Mouse (Mus musculus) spleen, adult 2 months (tissue): ENCODE results near the gene Zfp691. TPM values are rescaled to one million over a fixed set of nuclear protein-coding genes. Genes with fewer than 3 reads are reported as not detected.

Experiments used
- DNase-seq, 2 experiments: peaks; one replicate each; pipeline versions ENCODE4 v3.0.0 to v3.0.0-alpha.2; 2012 to 2021; ENCODE audit warnings: low spot score in 2 of 2, low read depth in 1 of 2
- H3K27ac ChIP-seq: fragments of 200-500 bp; 2 replicates; pipeline ENCODE4 v1.5.1; 2012; ENCODE audit warnings: low read length, inconsistent platforms; ENCODE audit not compliant: insufficient read depth
- H3K27me3 ChIP-seq: fragments of 200-500 bp; 2 replicates; pipeline ENCODE4 v1.6.1; 2012; ENCODE audit warnings: mild to moderate bottlenecking, moderate library complexity, low read length, inconsistent platforms; ENCODE audit not compliant: control insufficient read depth, insufficient read depth
- H3K36me3 ChIP-seq: fragments of 200-500 bp; 2 replicates; pipeline ENCODE4 v1.6.1; 2012; ENCODE audit warnings: mild to moderate bottlenecking, low read length, inconsistent platforms; ENCODE audit not compliant: control insufficient read depth, insufficient read depth
- H3K4me1 ChIP-seq: fragments of 200-500 bp; 2 replicates; pipeline ENCODE4 v1.6.1; 2011; ENCODE audit warnings: inconsistent platforms; ENCODE audit not compliant: control insufficient read depth, insufficient read depth, insufficient read length
- H3K4me3 ChIP-seq: fragments of 200-500 bp; 2 replicates; pipeline ENCODE4 v1.5.1; 2011; ENCODE audit warnings: mild to moderate bottlenecking, inconsistent platforms; ENCODE audit not compliant: insufficient read depth, insufficient read length; ENCODE audit errors: extremely low read depth
- CTCF ChIP-seq: fragments of 200-500 bp; IDR thresholded peaks from 2 replicates; pipeline ENCODE4 v1.5.1; 2011; ENCODE audit warnings: mild to moderate bottlenecking, inconsistent platforms; ENCODE audit not compliant: insufficient read depth, insufficient read length, insufficient replicate concordance; ENCODE audit errors: extremely low read depth
- POLR2A ChIP-seq: fragments of 200-500 bp; IDR thresholded peaks from 2 replicates; pipeline ENCODE4 v1.6.1; 2011; ENCODE audit warnings: low read depth, low read length, inconsistent platforms
- whole genome bisulfite sequencing: fragments of 180-500 bp; shearing (Covaris S2); methylation state at CpG from one replicate; pipeline ENCODE4 v1.1.7; 2018; 5-methylcytosine and 5-hydroxymethylcytosine counted together
- polyA plus RNA-seq: library from polyadenylated mRNA; depleted of rRNA; stranded (reverse); fragments of >200 nt; gene quantifications from 2 replicates; pipeline ENCODE4 v1.2.3, GENCODE M21; 2012; rRNA removed

The Zfp691 gene
- polyA plus RNA-seq, 1 experiment, result 10.2 TPM

DNA sequence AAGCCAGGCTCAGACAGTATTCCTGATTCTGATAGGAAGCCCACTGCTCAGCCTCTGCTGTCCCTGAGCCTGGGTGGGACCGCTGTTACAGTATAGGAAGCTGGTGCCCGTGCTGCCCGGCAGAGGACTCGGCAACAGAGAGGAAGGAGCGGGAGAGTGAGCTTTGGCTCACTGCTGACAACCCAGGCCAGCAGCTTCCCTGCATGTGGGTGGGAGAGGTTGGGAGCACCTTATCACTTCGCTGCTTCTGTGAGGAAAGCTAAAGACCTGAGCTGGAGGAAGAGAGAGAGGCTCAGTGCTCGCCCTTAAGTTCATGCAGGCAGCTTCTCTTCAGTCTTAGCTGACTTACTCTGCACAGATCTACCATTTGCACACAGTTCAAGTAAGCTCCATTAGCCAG, 45.4 kb downstream of the Zfp691 start:
- Histone ChIP-seq H3K27me3 (no peaks in the 10 kb centered on the region), H3K27ac (no peak overlapping the region)

DNA sequence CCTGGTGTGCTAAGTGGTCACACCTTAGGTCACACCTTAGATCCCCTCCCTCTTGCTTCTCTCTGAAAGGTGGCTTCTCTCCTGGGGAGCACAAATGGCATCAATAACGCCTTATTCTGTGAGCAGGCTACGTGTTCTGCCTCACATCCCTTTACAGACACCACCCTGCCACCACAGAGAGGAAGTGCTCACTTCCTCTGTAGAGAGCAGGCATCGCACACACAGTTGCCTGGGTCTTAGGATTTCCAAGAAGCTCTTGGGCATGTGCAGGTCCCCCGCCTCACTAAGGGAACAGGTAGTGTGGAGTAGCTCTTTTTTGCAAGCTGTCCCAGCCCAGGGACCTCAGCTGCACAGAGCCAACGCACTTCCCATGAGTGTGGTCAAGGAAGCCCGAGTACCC, 46.8 kb downstream of the Zfp691 start:
- Histone ChIP-seq H3K36me3 (peaks cover 3% of the 10 kb centered on the region), H3K27ac (peak overlapping the region; percentile 96), H3K4me3 (no peak overlapping the region), H3K27me3 (no peaks in the 10 kb centered on the region), H3K4me1 (peaks cover 50% of the 10 kb centered on the region)
- TF ChIP-seq POLR2A (no peak; the same call in 1 of the 2 replicates), CTCF (no peak)
- peak; percentile 73 to 75 for DNase-seq
- 10% methylated on average over 6 of the region's 6 CpGs for WGBS

More for the DNA sequence above, 45.4 kb downstream of the Zfp691 start:
- 70% methylated on average over 7 of the region's 7 CpGs for WGBS
- DNase-seq, result no peak
- TF ChIP-seq CTCF, result no peak
- no peak for TF ChIP-seq POLR2A
- Histone ChIP-seq H3K4me3 (no peak overlapping the region), H3K4me1 (peaks cover 50% of the 10 kb centered on the region), H3K36me3 (peaks cover 16% of the 10 kb centered on the region)

DNA sequence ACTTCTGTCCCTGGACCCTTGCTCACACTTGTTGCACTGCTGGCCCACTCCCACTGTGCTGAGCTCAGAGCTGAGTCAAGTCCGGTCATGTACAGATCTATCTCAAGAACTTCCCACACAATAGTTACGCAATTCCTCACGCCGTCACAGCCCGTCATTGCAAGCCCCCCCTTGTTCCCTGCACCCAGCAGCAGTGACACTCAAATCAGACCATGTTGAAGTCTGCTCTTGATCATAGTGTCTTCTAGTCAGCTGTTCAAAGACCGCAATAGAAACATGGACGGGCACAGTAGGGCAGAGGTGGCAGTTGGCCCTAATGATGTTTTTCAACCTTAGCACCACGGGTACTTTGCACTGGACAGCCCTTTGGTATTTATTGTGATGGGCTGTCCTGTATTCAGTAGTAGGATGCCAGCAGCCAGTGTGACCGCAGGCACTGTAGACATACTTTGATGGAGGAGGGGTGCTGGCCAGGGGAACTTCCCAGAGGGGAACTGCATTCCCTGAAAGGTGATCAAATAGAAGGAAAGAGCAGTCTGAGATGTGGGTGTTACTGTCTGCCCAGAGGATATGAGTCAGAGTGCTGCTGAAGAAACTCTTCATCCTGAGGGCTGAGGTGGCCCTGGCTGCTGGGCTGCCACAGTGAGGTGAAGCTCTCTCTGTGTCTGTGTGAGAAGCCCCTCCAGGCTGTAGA, 48.3 kb downstream of the Zfp691 start:
- H3K4me1 ChIP-seq, result peaks cover 36% of the 10 kb centered on the region
- no peak overlapping the region for H3K4me3 ChIP-seq
- WGBS, result 69% methylated on average over 9 of the region's 9 CpGs
- no peaks in the 10 kb centered on the region for H3K27me3 ChIP-seq
- peak overlapping the region; percentile 96 for H3K27ac ChIP-seq
- peaks cover 9% of the 10 kb centered on the region for H3K36me3 ChIP-seq
- no peak for DNase-seq
- no peak for TF ChIP-seq POLR2A
- TF ChIP-seq CTCF, result no peak

DNA sequence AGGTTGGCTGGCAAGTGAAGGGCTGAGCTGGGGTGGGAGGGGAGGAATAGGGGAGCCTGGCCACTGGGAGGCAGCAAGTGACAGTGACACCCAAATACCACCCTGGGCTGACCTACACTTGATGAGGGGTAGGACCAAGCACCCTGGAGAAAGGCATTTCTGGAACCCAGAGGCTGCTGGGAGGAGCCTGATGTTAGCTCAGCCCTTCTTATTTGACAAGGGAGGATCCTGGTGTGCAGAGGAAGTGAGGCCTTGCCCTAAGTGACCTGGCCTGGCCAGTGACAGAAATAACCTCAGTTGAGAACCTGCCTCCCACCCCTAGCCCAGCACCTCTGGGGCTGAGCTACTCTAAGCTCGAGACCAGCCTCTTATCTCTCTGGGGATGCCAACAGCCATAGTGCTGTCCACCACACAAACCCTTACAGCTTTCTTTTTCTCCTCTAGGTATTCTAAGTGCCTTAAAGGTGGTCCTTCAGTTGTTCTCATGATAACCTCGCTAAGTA, 49.2 kb downstream of the Zfp691 start:
- Histone ChIP-seq H3K36me3 (peaks cover 9% of the 10 kb centered on the region), H3K4me1 (peaks cover 35% of the 10 kb centered on the region)
- WGBS, result 64% methylated on average over 2 of the region's 2 CpGs

DNA sequence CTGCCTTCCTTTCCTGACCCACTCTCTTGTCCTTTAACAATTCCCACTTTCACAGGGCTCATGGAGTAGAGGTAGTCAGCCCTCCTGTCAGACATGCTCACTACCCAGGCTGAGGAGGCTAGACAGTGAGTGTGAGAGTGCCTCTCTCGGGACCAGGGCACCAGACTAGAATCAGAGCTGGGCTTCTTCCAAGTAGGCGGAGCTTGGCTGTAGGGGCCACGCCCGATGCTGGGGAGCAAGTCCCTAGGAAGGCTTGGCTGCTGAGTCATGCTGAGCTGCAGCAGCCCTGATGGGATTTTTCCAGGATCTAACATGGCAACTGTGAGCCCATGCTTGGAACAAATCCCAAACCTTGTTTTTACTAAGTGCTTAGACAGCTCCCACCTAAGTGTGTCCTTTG, 52.7 kb downstream of the Zfp691 start:
- Histone ChIP-seq H3K36me3 (peaks cover 9% of the 10 kb centered on the region), H3K4me3 (no peak overlapping the region), H3K27ac (no peak overlapping the region), H3K27me3 (no peaks in the 10 kb centered on the region), H3K4me1 (peaks cover 20% of the 10 kb centered on the region)
- no peak for DNase-seq
- WGBS, result 69% methylated on average over 4 of the region's 4 CpGs
- TF ChIP-seq CTCF, result no peak

More for the DNA sequence above, 49.2 kb downstream of the Zfp691 start:
- TF ChIP-seq POLR2A (no peak), CTCF (no peak)
- no peak overlapping the region for H3K4me3 ChIP-seq
- DNase-seq, result no peak
- no peaks in the 10 kb centered on the region for H3K27me3 ChIP-seq
- peak overlapping the region; percentile 96 for H3K27ac ChIP-seq

DNA sequence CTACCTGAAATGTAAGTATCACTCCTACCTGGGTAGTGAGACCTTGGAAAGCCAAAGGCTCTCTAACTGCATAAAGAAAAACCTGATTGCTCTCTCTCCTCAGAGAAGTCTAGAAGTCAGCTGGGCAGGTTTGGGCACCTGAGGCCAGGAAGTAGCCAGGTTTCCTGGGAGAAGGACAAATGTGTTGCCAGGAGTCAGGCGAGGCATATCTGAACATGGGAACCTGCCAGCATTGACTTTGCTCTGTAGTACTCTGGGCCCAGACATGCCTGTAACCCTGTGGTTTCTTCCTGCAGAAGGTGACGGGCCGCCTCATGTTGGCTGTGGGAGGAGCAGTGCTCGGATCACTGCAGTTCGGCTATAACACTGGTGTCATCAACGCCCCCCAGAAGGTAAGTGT, 53.9 kb downstream of the Zfp691 start:
- 94% methylated on average over 6 of the region's 6 CpGs for WGBS

More for the DNA sequence above, 53.9 kb downstream of the Zfp691 start:
- DNase-seq, result no peak
- H3K27me3 ChIP-seq, result no peaks in the 10 kb centered on the region
- H3K27ac ChIP-seq, result no peak overlapping the region
- TF ChIP-seq POLR2A (no peak), CTCF (no peak)
- H3K36me3 ChIP-seq, result peaks cover 9% of the 10 kb centered on the region
- peaks cover 10% of the 10 kb centered on the region; the same call in 1 of the 2 replicates for H3K4me1 ChIP-seq
- H3K4me3 ChIP-seq, result no peak overlapping the region

Other genes with a start within 250 kb of the Zfp691 start
- gene Olfr1328, start 235.6 kb downstream of the Zfp691 start, polyA plus RNA-seq, result not detected in 2 replicates
- gene Lao1, start 212.6 kb downstream of the Zfp691 start, polyA plus RNA-seq, result not detected in 2 replicates
- 47.7 and 68.9 TPM in 2 replicates for gene Slc2a1, start 65.5 kb downstream of the Zfp691 start, polyA plus RNA-seq
- 52.3 and 53.8 TPM in 2 replicates for gene Ermap, start 15.8 kb upstream of the Zfp691 start, polyA plus RNA-seq
- gene Svbp, start 21.1 kb upstream of the Zfp691 start, polyA plus RNA-seq, result 23.0 and 24.8 TPM in 2 replicates
- 0.06 and 0.07 TPM in 2 replicates for gene Tmem269, start 44.0 kb upstream of the Zfp691 start, polyA plus RNA-seq
- 2.3 and 2.7 TPM in 2 replicates for gene AU022252, start 58.5 kb upstream of the Zfp691 start, polyA plus RNA-seq
- gene P3h1, start 58.7 kb upstream of the Zfp691 start, polyA plus RNA-seq, result 5.9 and 8.1 TPM in 2 replicates
- gene Cldn19, start 81.2 kb upstream of the Zfp691 start, polyA plus RNA-seq, result not detected in 2 replicates
- 79.1 and 103 TPM in 2 replicates for gene Ybx1, start 120.4 kb upstream of the Zfp691 start, polyA plus RNA-seq
- gene Ppih, start 146.4 kb upstream of the Zfp691 start, polyA plus RNA-seq, result 5.2 and 6.0 TPM in 2 replicates
- gene Ccdc30, start 241.3 kb upstream of the Zfp691 start, polyA plus RNA-seq, result 0.20 and 0.23 TPM in 2 replicates
- 11.7 and 12.8 TPM in 2 replicates for gene Ppcs, start 248.2 kb upstream of the Zfp691 start, polyA plus RNA-seq
- 0.21 and 0.42 TPM in 2 replicates for gene Zmynd12, start 248.6 kb upstream of the Zfp691 start, polyA plus RNA-seq